Mouse (Mus musculus) kidney, adult 2 months (tissue): Measurements from ENCODE around the gene Selenos. TPM values are rescaled to one million over a fixed set of nuclear protein-coding genes. Genes with fewer than 3 reads are reported as not detected.

Experiments
- DNase-seq: peaks from one replicate; pipeline ENCODE4 v3.0.0; 2021
- H3K27ac ChIP-seq: fragments of 200-500 bp; 2 replicates; pipeline ENCODE4 v1.5.1; 2012; ENCODE audit warnings: low read depth, low read length, control low read depth, inconsistent platforms; ENCODE audit not compliant: insufficient read depth
- H3K27me3 ChIP-seq: fragments of 200-500 bp; replicated peaks from 2 replicates; pipeline ENCODE4 v1.6.1; 2012; ENCODE audit warnings: mild to moderate bottlenecking, moderate library complexity, low read length, inconsistent platforms; ENCODE audit not compliant: control insufficient read depth, insufficient read depth
- H3K36me3 ChIP-seq: fragments of 200-500 bp; 2 replicates; pipeline ENCODE4 v1.6.1; 2012; ENCODE audit warnings: mild to moderate bottlenecking, moderate library complexity, low read length, inconsistent platforms; ENCODE audit not compliant: control insufficient read depth, insufficient read depth
- H3K4me1 ChIP-seq: fragments of 200-500 bp; 2 replicates; pipeline ENCODE4 v1.6.1; 2011; ENCODE audit warnings: low read length; ENCODE audit not compliant: control insufficient read depth, insufficient read depth
- H3K4me3 ChIP-seq: fragments of 200-500 bp; 2 replicates; pipeline ENCODE4 v1.5.1; 2011; ENCODE audit warnings: mild to moderate bottlenecking, low read depth, low read length, control low read depth; ENCODE audit not compliant: insufficient read depth
- CTCF ChIP-seq: fragments of 200-500 bp; conservative IDR thresholded peaks from 2 replicates; pipeline ENCODE4 v1.5.1; 2011; ENCODE audit warnings: low read depth, mild to moderate bottlenecking, control low read depth, low read length, moderate library complexity, mixed read lengths; ENCODE audit not compliant: insufficient read depth, insufficient read length
- POLR2A ChIP-seq: fragments of 200-500 bp; IDR thresholded peaks from one replicate; pipeline ENCODE4 v1.6.1; 2011; ENCODE audit warnings: low read depth, low read length, control low read depth
- WGBS: fragments of 180-500 bp; shearing (Covaris S2); methylation state at CpG from one replicate; pipeline ENCODE4 v1.1.7; 2018; 5-methylcytosine and 5-hydroxymethylcytosine counted together
- polyA plus RNA-seq: library from polyadenylated mRNA; depleted of rRNA; stranded (reverse); fragments of >200 nt; gene quantifications from 2 replicates; pipeline ENCODE4 v1.2.3, GENCODE M21; 2012

Selenos gene
- polyA plus RNA-seq, 1 experiment: 77.2 TPM

DNA sequence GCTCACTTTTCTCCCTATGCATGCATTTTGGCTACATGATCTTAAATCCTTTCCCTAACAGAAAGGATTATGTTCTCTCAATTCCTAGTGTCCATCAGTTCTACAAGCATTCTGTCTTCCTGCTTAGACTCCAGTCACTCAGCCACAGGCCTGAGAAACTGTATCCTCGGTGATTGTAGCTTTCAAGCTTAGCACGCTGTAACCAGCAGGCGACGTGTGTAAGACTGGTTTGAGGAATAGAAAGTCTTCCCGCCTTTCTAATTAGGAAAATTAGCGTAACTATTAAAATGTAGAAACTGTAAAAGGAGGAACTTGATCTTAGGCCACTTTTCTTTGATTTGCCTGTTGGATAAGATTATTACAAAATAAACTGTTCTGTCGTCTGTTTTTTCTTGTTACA is 39.3 kb downstream of the Selenos start:
- no peak overlapping the region for H3K27ac ChIP-seq
- H3K36me3 ChIP-seq: no peaks in the 10 kb centered on the region
- DNase-seq: no peak
- 77% methylated on average over 7 of the region's 7 CpGs for WGBS
- no peaks in the 10 kb centered on the region; the same call in 1 of the 2 replicates for H3K4me1 ChIP-seq
- no peaks in the 10 kb centered on the region for H3K27me3 ChIP-seq
- no peak overlapping the region for H3K4me3 ChIP-seq
- TF ChIP-seq CTCF (no peak), POLR2A (no peak)

DNA sequence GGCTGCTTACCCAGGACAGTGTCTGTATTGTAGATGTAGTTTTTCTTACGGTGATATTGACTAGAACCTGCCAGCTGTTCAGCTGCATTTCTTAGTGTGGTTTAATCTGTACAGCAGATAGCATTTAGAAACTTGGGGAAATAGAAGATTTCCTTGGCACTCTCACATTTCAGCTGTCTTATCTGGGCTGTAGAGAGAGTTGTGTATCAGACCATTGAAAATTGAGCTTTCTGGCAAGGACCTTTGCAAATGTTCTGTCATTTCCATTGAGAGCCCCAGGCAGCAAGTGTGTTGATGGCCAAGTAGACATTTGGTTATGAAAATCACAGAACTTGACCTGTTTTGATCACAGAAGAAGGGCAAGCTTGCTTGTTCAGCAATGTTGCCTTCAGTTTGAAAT is 40.7 kb downstream of the Selenos start:
- TF ChIP-seq CTCF: no peak
- TF ChIP-seq POLR2A: no peak
- Histone ChIP-seq H3K27ac (no peak overlapping the region), H3K4me3 (no peak overlapping the region), H3K27me3 (no peaks in the 10 kb centered on the region), H3K4me1 (peaks cover 4% of the 10 kb centered on the region; the same call in 1 of the 2 replicates), H3K36me3 (no peaks in the 10 kb centered on the region)
- no peak for DNase-seq
- 87% methylated on average over 1 of the region's 1 CpGs for WGBS

DNA sequence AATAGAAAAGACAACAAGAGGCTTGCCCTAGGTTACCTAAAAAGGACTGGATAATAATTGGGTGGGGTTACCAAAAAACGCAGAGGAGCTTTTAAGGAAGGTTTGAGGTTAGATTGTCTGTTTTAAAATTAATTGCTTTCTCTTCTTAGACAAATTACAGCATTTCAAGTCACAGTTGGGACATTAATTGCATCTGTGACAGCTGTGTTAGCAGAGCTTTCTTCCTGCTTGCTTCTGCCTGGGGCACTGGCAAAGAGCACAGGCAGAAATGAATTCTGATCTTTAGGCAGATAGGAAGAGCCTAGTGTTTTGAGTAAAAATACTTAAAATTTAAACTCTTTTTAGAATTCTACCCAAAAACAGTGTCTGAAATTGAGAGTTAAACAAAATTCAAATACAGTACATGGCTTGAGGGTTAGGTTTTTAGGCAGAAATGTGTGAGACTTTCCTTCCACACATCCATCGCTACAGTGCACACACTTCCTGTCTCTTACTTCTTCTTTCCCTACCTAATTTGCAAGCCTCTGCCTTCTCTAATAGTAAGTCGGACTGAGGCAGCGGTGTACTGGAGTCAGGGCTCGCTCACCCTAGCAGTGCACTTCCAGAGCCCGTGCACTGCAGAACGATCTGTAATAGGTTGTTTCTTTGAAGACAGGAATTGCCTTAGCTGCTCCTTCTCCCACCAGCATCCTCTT is 41.4 kb downstream of the Selenos start:
- DNase-seq: no peak
- no peak overlapping the region for H3K27ac ChIP-seq
- 39% methylated on average over 7 of the region's 7 CpGs for WGBS
- TF ChIP-seq POLR2A (no peak), CTCF (no peak)
- no peaks in the 10 kb centered on the region for H3K27me3 ChIP-seq
- peaks cover 4% of the 10 kb centered on the region; the same call in 1 of the 2 replicates for H3K4me1 ChIP-seq
- no peaks in the 10 kb centered on the region for H3K36me3 ChIP-seq
- no peak overlapping the region for H3K4me3 ChIP-seq

DNA sequence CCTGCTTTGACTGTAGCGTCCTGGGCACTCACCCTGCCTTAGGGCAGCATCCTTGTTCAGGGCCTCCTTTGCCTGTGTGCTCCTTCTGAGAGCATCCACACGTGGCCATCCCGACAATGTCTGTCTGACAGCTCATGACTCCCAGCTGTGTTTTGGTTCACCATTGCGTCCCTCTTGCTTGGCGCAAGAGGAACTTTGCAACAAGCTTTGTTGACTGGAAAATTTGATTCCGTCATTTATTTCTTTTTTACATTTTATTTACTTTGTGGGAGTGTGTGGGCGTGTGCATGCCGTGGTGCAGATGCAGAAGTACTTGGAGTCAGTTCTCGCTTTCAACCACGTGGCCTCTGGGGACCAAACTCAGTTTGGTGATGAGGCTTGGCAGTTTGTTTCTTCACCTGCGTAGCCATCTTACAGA is 45.1 kb downstream of the Selenos start:
- no peak for TF ChIP-seq POLR2A
- TF ChIP-seq CTCF: no peak
- 63% methylated on average over 11 of the region's 11 CpGs for WGBS
- DNase-seq: no peak

DNA sequence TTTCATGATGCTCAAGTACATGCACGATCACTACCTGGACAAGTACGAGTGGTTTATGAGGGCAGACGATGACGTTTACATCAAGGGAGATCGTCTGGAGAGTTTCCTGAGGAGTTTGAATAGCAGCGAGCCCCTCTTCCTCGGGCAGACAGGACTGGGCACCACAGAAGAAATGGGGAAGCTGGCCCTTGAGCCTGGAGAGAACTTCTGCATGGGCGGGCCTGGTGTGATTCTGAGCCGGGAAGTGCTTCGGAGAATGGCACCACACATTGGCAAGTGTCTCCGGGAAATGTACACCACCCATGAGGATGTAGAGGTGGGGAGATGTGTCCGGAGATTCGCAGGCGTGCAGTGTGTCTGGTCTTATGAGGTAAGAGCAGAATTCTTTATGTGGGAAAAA is 45.9 kb downstream of the Selenos start:
- no peak overlapping the region for H3K27ac ChIP-seq
- H3K4me3 ChIP-seq: no peak overlapping the region
- H3K27me3 ChIP-seq: no peaks in the 10 kb centered on the region
- 86% methylated on average over 14 of the region's 14 CpGs for WGBS
- no peaks in the 10 kb centered on the region for H3K36me3 ChIP-seq
- no peak for DNase-seq
- peaks cover 4% of the 10 kb centered on the region; the same call in 1 of the 2 replicates for H3K4me1 ChIP-seq
- TF ChIP-seq POLR2A (no peak), CTCF (no peak)

More for the DNA sequence above, 45.1 kb downstream of the Selenos start:
- Histone ChIP-seq H3K4me3 (no peak overlapping the region), H3K4me1 (peaks cover 4% of the 10 kb centered on the region; the same call in 1 of the 2 replicates), H3K27me3 (no peaks in the 10 kb centered on the region), H3K36me3 (no peaks in the 10 kb centered on the region), H3K27ac (no peak overlapping the region)

DNA sequence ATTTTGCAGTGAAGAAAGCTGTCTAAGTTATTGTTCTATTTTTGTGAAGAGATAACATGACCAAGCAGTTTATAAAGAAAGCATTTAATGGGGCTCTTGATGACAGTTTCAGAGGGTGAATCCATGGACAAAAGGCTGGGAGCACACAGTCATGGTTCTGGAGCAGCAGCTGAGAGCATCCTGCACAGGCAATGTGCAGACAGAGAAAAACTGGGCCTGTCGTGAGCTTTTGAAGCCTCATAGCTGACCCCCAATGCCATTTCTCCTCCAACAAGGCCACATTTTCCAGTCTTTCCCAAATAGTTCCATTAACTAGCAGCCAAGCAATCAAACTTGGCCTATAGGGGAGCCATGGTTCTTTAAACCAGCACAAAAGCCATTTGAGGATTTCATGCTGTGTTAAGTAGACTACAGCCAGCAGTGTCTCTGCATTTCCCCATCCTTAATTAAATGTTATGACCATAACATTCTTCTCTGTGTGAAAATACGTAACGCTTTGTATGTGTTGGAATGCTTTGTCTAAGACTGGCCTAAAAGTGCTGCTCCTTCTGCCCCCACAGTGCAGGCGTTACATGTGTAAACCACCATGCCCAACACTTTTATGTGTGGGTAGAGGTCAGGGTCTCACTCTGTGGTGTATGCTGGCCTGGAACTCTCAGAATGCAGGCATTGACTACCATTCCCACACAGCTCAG is 48.6 kb downstream of the Selenos start:
- H3K36me3 ChIP-seq: no peaks in the 10 kb centered on the region
- 0 out of 2 replicates have a peak, but pooled peaks cover 6% of the 10 kb centered on the region for H3K4me1 ChIP-seq
- H3K4me3 ChIP-seq: no peak overlapping the region
- TF ChIP-seq POLR2A (no peak), CTCF (no peak)
- H3K27ac ChIP-seq: no peak overlapping the region
- no peak for DNase-seq
- 77% methylated on average over 4 of the region's 4 CpGs for WGBS
- H3K27me3 ChIP-seq: no peaks in the 10 kb centered on the region

DNA sequence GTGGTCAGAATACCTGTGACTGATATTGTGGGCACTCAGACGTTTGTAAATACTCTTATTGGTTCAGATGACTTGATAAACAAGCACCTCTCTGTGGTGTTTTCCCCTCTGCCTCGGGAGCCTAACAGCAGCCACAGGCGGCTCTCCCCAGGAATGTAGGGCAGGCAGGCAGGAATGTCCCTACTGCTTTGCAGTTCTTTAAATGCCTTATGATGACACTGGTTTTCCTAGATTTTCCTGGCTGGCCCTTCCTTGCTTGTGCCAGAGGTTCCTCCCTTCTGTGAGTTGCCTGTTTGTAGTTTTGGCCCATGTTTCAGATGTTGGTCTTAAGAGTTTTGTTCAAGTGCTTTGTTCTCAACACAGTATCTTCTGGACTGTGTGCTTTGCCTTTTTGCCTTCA is 49.4 kb downstream of the Selenos start:
- no peak for DNase-seq
- Histone ChIP-seq H3K27ac (no peak overlapping the region), H3K36me3 (no peaks in the 10 kb centered on the region), H3K27me3 (no peaks in the 10 kb centered on the region), H3K4me3 (no peak overlapping the region), H3K4me1 (0 out of 2 replicates have a peak, but pooled peaks cover 6% of the 10 kb centered on the region)
- TF ChIP-seq CTCF: no peak
- no peak for TF ChIP-seq POLR2A
- 44% methylated on average over 3 of the region's 3 CpGs for WGBS
